In the genomic region with DNA sequence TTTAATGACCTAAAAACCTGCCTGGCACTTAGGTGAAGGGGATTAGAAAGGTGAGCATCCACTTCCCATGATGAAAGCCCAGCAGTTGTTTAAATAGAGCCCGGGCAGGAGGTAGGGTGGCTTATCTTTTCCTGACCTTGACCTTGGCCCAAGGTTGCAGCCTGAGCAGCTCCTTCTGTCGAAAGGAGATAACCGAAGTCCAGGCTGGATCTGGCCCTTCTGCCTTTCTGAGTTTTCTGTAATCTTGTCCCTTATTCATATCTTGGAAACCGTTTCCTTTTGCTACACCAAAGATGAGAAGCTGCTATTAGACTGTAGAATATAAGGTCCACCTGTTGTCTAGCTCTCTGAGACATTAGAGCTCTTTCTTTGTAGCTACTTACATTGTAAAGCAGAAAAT, we compare ENCODE assay signal across 18 mouse cellular contexts.
DNase-seq lines count a peak whose midpoint lies in the region; ATAC-seq and TF ChIP-seq lines count a peak whose summit lies in the region.
"Had no signal": no experiment of that assay in that cellular context is flagged by ENCODE, and none has a peak within 500 bp of the region (broad histone marks: within the 10 kb centered on the region; RNA-seq: fewer than 3 reads in every experiment).

No protein-coding gene starts in this region.

- WGBS in heart, embryonic 10.5 days: 23% methylated on average over 4 of the region's 4 CpGs
- 53% methylated on average over 4 of the region's 4 CpGs for WGBS in heart, adult 2 months
- WGBS in liver, embryonic 16.5 days (ENCODE audit: insufficient replicate concordance): 18% methylated on average over 4 of the region's 4 CpGs

- peak overlapping the region; percentile 61 for H3K4me2 ChIP-seq in liver, embryonic 16.5 days (ENCODE audit: low read depth, low read length)
- H3K4me2 ChIP-seq: embryonic facial prominence, embryonic 15.5 days; heart, embryonic 15.5 days; hindbrain, embryonic 15.5 days; midbrain, embryonic 15.5 days had no signal

- H3K27me3 ChIP-seq in heart, embryonic 10.5 days (ENCODE audit: insufficient read depth, poor library complexity, severe bottlenecking): no peaks in the 10 kb centered on the region
- no peaks in the 10 kb centered on the region for H3K27me3 ChIP-seq in heart, adult 2 months (ENCODE audit: control insufficient read depth, insufficient read depth, low read length)
- no peaks in the 10 kb centered on the region for H3K27me3 ChIP-seq in liver, embryonic 16.5 days (ENCODE audit: control insufficient read depth, insufficient read depth, low read depth, low read length)
- H3K27me3 ChIP-seq: embryonic facial prominence, embryonic 15.5 days; heart, embryonic 15.5 days; hindbrain, embryonic 15.5 days; midbrain, embryonic 15.5 days had no signal

- no peak for TF ChIP-seq CTCF in heart, adult 2 months (IDR thresholded peaks at IDR 0.05)

- H3K36me3 ChIP-seq in heart, embryonic 10.5 days: peaks cover 17% of the 10 kb centered on the region
- H3K36me3 ChIP-seq in heart, adult 2 months (ENCODE audit: control insufficient read depth, insufficient read depth, low read length): peaks cover 2% of the 10 kb centered on the region; the same call in 1 of the 2 replicates
- no peaks in the 10 kb centered on the region for H3K36me3 ChIP-seq in liver, embryonic 16.5 days (ENCODE audit: control insufficient read depth, insufficient read depth)
- H3K36me3 ChIP-seq: heart, embryonic 15.5 days; midbrain, embryonic 15.5 days had no signal

- no peaks in the 10 kb centered on the region for H3K79me2 ChIP-seq in heart, adult 2 months (replicated peaks; ENCODE audit: control insufficient read depth, insufficient read depth, low read length)

- H3K4me3 ChIP-seq in heart, embryonic 10.5 days: no peak overlapping the region
- no peak overlapping the region for H3K4me3 ChIP-seq in heart, adult 2 months
- peak overlapping the region; percentile 20; the same call in 1 of the 2 replicates for H3K4me3 ChIP-seq in liver, embryonic 16.5 days (ENCODE audit: low read depth, low read length)
- H3K4me3 ChIP-seq: embryonic facial prominence, embryonic 15.5 days; heart, embryonic 15.5 days; hindbrain, embryonic 15.5 days; left cerebral cortex, adult 2 months; midbrain, embryonic 15.5 days had no signal

- TF ChIP-seq POLR2A in heart, adult 2 months (IDR thresholded peaks at IDR 0.05; ENCODE audit: insufficient read depth, low read depth, low read length): no peak

- DNase-seq in heart, embryonic 10.5 days (ENCODE audit: low spot score): peak; percentile 92
- DNase-seq in heart, adult 2 months: no peak
- DNase-seq in ES-CJ7 (ENCODE audit: low read depth, low spot score): peak; percentile 23
- peak; percentile 87 for DNase-seq in c-Kit-positive CD71-positive TER-119-positive erythroid progenitor cells, embryonic 14.5 days (ENCODE audit: low spot score)
- no peak for DNase-seq in cerebellum, adult 18-20 months
- no peak for DNase-seq in right cerebral cortex, postnatal 36 days (ENCODE audit: low spot score in 2 of 2)
- DNase-seq: cerebellum, adult 8-10 months; forebrain, postnatal 0 days; gastrocnemius, postnatal 14 days; kidney, adult 18-20 months; thymus, postnatal 25 days had no signal

- H3K4me1 ChIP-seq in heart, embryonic 10.5 days: peaks cover 36% of the 10 kb centered on the region
- H3K4me1 ChIP-seq in heart, adult 2 months (ENCODE audit: control insufficient read depth, insufficient read depth, low read length): peaks cover 11% of the 10 kb centered on the region
- H3K4me1 ChIP-seq in liver, embryonic 16.5 days (ENCODE audit: control insufficient read depth, low read depth, low read length): peaks cover 66% of the 10 kb centered on the region

- intact Hi-C loops in heart, adult 2 months (cut with DNase I): no loop called here

- ATAC-seq in liver, embryonic 16.5 days (ENCODE audit: low read depth): peak; percentile 74
- ATAC-seq in frontal cortex, adult (ENCODE audit: low TSS enrichment): no peak
- ATAC-seq: forebrain, postnatal 0 days; midbrain, embryonic 15.5 days had no signal

- no peak for TF ChIP-seq EP300 in heart, adult 2 months (IDR thresholded peaks at IDR 0.05; ENCODE audit: insufficient read depth, low read depth, low read length)

- no peak overlapping the region for H3K9ac ChIP-seq in heart, adult 2 months (ENCODE audit: low read depth, low read length)
- 0 out of 2 replicates have a peak overlapping the region, but pooled peaks have one; percentile 32 for H3K9ac ChIP-seq in liver, embryonic 16.5 days (ENCODE audit: low read depth, low read length)
- H3K9ac ChIP-seq: embryonic facial prominence, embryonic 15.5 days; forebrain, postnatal 0 days; heart, embryonic 15.5 days; hindbrain, embryonic 15.5 days; midbrain, embryonic 15.5 days had no signal

- peak overlapping the region; percentile 63 for H3K27ac ChIP-seq in heart, embryonic 10.5 days
- no peak overlapping the region for H3K27ac ChIP-seq in heart, adult 2 months
- H3K27ac ChIP-seq in liver, embryonic 16.5 days (ENCODE audit: low read length): peak overlapping the region; percentile 98
- H3K27ac ChIP-seq: embryonic facial prominence, embryonic 15.5 days; heart, embryonic 15.5 days; hindbrain, embryonic 15.5 days; left cerebral cortex, adult 2 months; midbrain, embryonic 15.5 days had no signal

- no peaks in the 10 kb centered on the region for H3K9me3 ChIP-seq in heart, embryonic 10.5 days
- H3K9me3 ChIP-seq in liver, embryonic 16.5 days (replicated peaks; ENCODE audit: control insufficient read depth, low read length): no peaks in the 10 kb centered on the region
- H3K9me3 ChIP-seq: embryonic facial prominence, embryonic 15.5 days; heart, embryonic 15.5 days; hindbrain, embryonic 15.5 days; midbrain, embryonic 15.5 days had no signal

Comparison
In these comparisons a context has a peak if more than half of its experiments do, and no peak if none do; other contexts are left out.
1. DNase-seq: peak in heart, embryonic 10.5 days (single experiment), ES-CJ7 (single experiment) and c-Kit-positive CD71-positive TER-119-positive erythroid progenitor cells, embryonic 14.5 days (single experiment); none in heart, adult 2 months (0 of 2), cerebellum, adult 18-20 months (0 of 2) and right cerebral cortex, postnatal 36 days (0 of 2).